Mouse (Mus musculus) lung, postnatal 0 days (tissue): ENCODE measurements at regions not wholly inside any gene's neighbourhood (a gene's known extent, or its start where the extent isn't known, plus 50 kb on each side); places are given as distances from the start of the nearest gene placed in this dataset.

ENCODE experiments used
- CTCF ChIP-seq: IDR thresholded peaks from 2 replicates; pipeline ENCODE4 v1.5.1; 2016; ENCODE audit warnings: antibody characterized with exemption, mild to moderate bottlenecking
- EP300 ChIP-seq: IDR thresholded peaks from 2 replicates; pipeline ENCODE4 v1.6.1; 2016; ENCODE audit warnings: antibody characterized with exemption, mild to moderate bottlenecking, control low read depth

DNA sequence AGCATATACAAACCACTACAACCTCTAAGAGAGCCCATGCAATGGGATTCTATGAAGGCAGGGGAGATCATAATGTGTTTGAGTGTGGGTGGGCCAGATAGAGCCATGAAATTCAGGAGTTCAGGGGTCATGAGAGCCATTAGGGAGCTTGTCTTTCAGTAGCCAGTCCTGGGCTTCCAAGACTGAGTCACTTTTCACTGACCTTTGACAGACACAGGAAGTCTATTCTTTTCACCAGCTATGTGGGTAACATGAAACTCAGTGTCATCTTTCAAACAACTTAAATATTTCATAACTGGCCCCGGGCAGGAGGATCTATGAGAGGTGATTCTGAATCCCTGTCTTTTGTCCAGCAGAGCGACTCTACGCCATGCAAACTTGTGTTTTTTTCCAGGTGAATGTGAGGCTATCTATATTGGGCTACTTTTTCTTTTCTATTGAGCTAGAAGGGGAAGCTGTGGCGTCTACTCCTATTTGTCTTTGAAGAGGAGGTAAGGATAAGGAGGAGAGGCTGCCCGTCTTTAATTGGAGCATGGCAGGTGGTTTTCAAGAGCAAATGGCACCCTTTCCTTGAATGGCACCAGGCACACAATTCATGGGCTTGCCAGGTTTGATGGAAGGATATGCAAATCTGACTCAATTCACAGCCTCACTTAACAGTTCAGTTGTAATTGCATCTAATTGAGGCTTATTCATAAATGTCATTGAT is 95.6 kb upstream of the Chd2 start:
- TF ChIP-seq CTCF (no peak), EP300 (no peak)
